Mouse (Mus musculus) CH12.LX (cell line): ENCODE measurements around the gene Amotl1. TPM values are rescaled to one million over a fixed set of nuclear protein-coding genes. Genes with fewer than 3 reads are reported as not detected.

Experiments
- DNase-seq: peaks from one replicate; pipeline ENCODE4 v3.0.0-alpha.2; 2013; ENCODE audit errors: extremely low read depth
- H3K27ac ChIP-seq: 2 replicates; pipeline ENCODE4 v1.5.1; 2012; ENCODE audit warnings: low read depth, mild to moderate bottlenecking, control low read depth, moderate library complexity; ENCODE audit not compliant: insufficient read depth
- H3K27me3 ChIP-seq: replicated peaks from 2 replicates; pipeline ENCODE3; 2012; ENCODE audit warnings: inconsistent platforms
- H3K36me3 ChIP-seq, 2 experiments: replicated peaks in 1 of 2; 2 replicates each; pipeline versions ENCODE3 to v1.6.1; 2012; ENCODE audit warnings: inconsistent platforms in 1 of 2, low read length in 1 of 2, mild to moderate bottlenecking in 1 of 2, mixed read lengths in 1 of 2, moderate library complexity in 1 of 2; ENCODE audit not compliant: control insufficient read depth in 1 of 2, insufficient read depth in 1 of 2
- H3K4me1 ChIP-seq, 2 experiments: 2 replicates each; pipeline ENCODE4 v1.6.1; 2012; ENCODE audit warnings: inconsistent platforms in 1 of 2, moderate library complexity in 1 of 2; ENCODE audit not compliant: insufficient read depth in 2 of 2, control insufficient read depth in 1 of 2
- H3K4me2 ChIP-seq: 2 replicates; pipeline ENCODE4 v1.6.1; 2012; ENCODE audit warnings: low read depth, mild to moderate bottlenecking, control low read depth; ENCODE audit not compliant: poor library complexity, insufficient read depth, severe bottlenecking
- H3K4me3 ChIP-seq, 3 experiments: fragments of 150-350 bp in 1 of 3; sonication (generic) in 1 of 3; replicated peaks in 1 of 3; 2 replicates each; pipeline versions ENCODE3 to v1.5.1; 2011 to 2012; ENCODE audit warnings: low read depth in 2 of 3, low read length in 2 of 3, mild to moderate bottlenecking in 2 of 3, moderate library complexity in 2 of 3, control low read depth in 1 of 3, improper control_type of control experiment in 1 of 3, inconsistent platforms in 1 of 3, mixed read lengths in 1 of 3; ENCODE audit not compliant: poor library complexity in 1 of 3
- H3K79me2 ChIP-seq: replicated peaks from 2 replicates; pipeline ENCODE4 v1.6.1; 2012; ENCODE audit warnings: mild to moderate bottlenecking, moderate library complexity; ENCODE audit not compliant: control insufficient read depth, poor library complexity, insufficient read depth, severe bottlenecking; ENCODE audit errors: extremely low read depth
- H3K9ac ChIP-seq: 2 replicates; pipeline ENCODE4 v1.6.1; 2012; ENCODE audit warnings: low read depth, mild to moderate bottlenecking, control low read depth, moderate library complexity; ENCODE audit not compliant: insufficient read depth
- H3K9me3 ChIP-seq: replicated peaks from 2 replicates; pipeline ENCODE3; 2012; ENCODE audit warnings: low read length, inconsistent platforms, mixed read lengths
- BHLHE40 ChIP-seq: IDR thresholded peaks from 2 replicates; pipeline ENCODE4 v1.6.1; 2011; ENCODE audit warnings: mild to moderate bottlenecking, low read depth, low read length, improper control_type of control experiment
- CHD1 ChIP-seq: IDR thresholded peaks from 2 replicates; pipeline ENCODE4 v1.6.1; 2012; ENCODE audit warnings: low read depth, low read length, improper control_type of control experiment, inconsistent platforms
- CHD2 ChIP-seq: IDR thresholded peaks from 2 replicates; pipeline ENCODE4 v1.6.1; 2011; ENCODE audit warnings: low read length, improper control_type of control experiment
- ELF1 ChIP-seq: IDR thresholded peaks from 2 replicates; pipeline ENCODE4 v1.6.1; 2014; ENCODE audit warnings: low read depth, mild to moderate bottlenecking, inconsistent platforms, low read length, improper control_type of control experiment
- EP300 ChIP-seq: IDR thresholded peaks from 2 replicates; pipeline ENCODE4 v1.6.1; 2011; ENCODE audit warnings: low read length, improper control_type of control experiment
- ETS1 ChIP-seq: conservative IDR thresholded peaks from 2 replicates; pipeline ENCODE4 v1.6.1; 2012; ENCODE audit warnings: low read depth, mild to moderate bottlenecking, inconsistent platforms, low read length, improper control_type of control experiment, moderate library complexity
- GABPA ChIP-seq: IDR thresholded peaks from 2 replicates; pipeline ENCODE4 v1.6.1; 2012; ENCODE audit warnings: low read depth, low read length, improper control_type of control experiment, inconsistent platforms; ENCODE audit not compliant: insufficient replicate concordance
- HCFC1 ChIP-seq: IDR thresholded peaks from 2 replicates; pipeline ENCODE4 v1.6.1; 2012; ENCODE audit warnings: low read depth, mild to moderate bottlenecking, inconsistent platforms, low read length, improper control_type of control experiment
- IRF4 ChIP-seq: IDR thresholded peaks from 2 replicates; pipeline ENCODE4 v1.6.1; 2014; ENCODE audit warnings: low read depth, mild to moderate bottlenecking, inconsistent platforms, low read length, improper control_type of control experiment
- JUN ChIP-seq: IDR thresholded peaks from 2 replicates; pipeline ENCODE4 v1.6.1; 2011; ENCODE audit warnings: low read depth, mild to moderate bottlenecking, low read length, improper control_type of control experiment, moderate library complexity; ENCODE audit not compliant: insufficient read depth
- KAT2A ChIP-seq: IDR thresholded peaks from 2 replicates; pipeline ENCODE4 v1.6.1; 2012; ENCODE audit warnings: low read length, improper control_type of control experiment, inconsistent platforms; ENCODE audit not compliant: insufficient replicate concordance
- MAZ ChIP-seq: IDR thresholded peaks from 2 replicates; pipeline ENCODE4 v1.6.1; 2012; ENCODE audit warnings: low read depth, mild to moderate bottlenecking, inconsistent platforms, low read length, improper control_type of control experiment, moderate library complexity
- MEF2A ChIP-seq: IDR thresholded peaks from 2 replicates; pipeline ENCODE4 v1.6.1; 2014; ENCODE audit warnings: low read depth, mild to moderate bottlenecking, inconsistent platforms, low read length, improper control_type of control experiment, borderline replicate concordance
- MYC ChIP-seq: IDR thresholded peaks from 2 replicates; pipeline ENCODE4 v1.6.1; 2011; ENCODE audit warnings: low read depth, mild to moderate bottlenecking, improper control_type of control experiment, low read length
- NELFE ChIP-seq: IDR thresholded peaks from 2 replicates; pipeline ENCODE4 v1.6.1; 2011; ENCODE audit warnings: low read depth, low read length, improper control_type of control experiment
- NRF1 ChIP-seq: IDR thresholded peaks from 2 replicates; pipeline ENCODE4 v1.6.1; 2014; ENCODE audit warnings: low read depth, mild to moderate bottlenecking, inconsistent platforms, low read length, improper control_type of control experiment, moderate library complexity
- POLR2A ChIP-seq: IDR thresholded peaks from 2 replicates; pipeline ENCODE4 v1.6.1; 2011; ENCODE audit warnings: low read depth, mild to moderate bottlenecking, improper control_type of control experiment, low read length
- POLR2AphosphoS2 ChIP-seq: IDR thresholded peaks from 2 replicates; pipeline ENCODE4 v1.6.1; 2011; ENCODE audit warnings: low read depth, low read length, improper control_type of control experiment
- TBP ChIP-seq: conservative IDR thresholded peaks from 2 replicates; pipeline ENCODE4 v1.6.1; 2011; ENCODE audit warnings: low read depth, low read length, improper control_type of control experiment
- TCF12 ChIP-seq: IDR thresholded peaks from 2 replicates; pipeline ENCODE4 v1.6.1; 2014; ENCODE audit warnings: low read depth, mild to moderate bottlenecking, inconsistent platforms, low read length, improper control_type of control experiment
- UBTF ChIP-seq: IDR thresholded peaks from 2 replicates; pipeline ENCODE4 v1.6.1; 2012; ENCODE audit warnings: low read depth, mild to moderate bottlenecking, inconsistent platforms, low read length, improper control_type of control experiment, moderate library complexity
- USF2 ChIP-seq: conservative IDR thresholded peaks from 2 replicates; pipeline ENCODE4 v1.6.1; 2011; ENCODE audit warnings: low read depth, low read length, improper control_type of control experiment
- ZC3H11A ChIP-seq: IDR thresholded peaks from 2 replicates; pipeline ENCODE4 v1.6.1; 2012; ENCODE audit warnings: low read depth, mild to moderate bottlenecking, inconsistent platforms, low read length, improper control_type of control experiment
- ZKSCAN1 ChIP-seq: IDR thresholded peaks from 2 replicates; pipeline ENCODE4 v1.6.1; 2012; ENCODE audit warnings: low read depth, inconsistent platforms, low read length, improper control_type of control experiment, borderline replicate concordance
- ZNF384 ChIP-seq: IDR thresholded peaks from 2 replicates; pipeline ENCODE4 v1.6.1; 2012; ENCODE audit warnings: low read depth, low read length, improper control_type of control experiment, inconsistent platforms
- dilution Hi-C: fragments of 300-500 bp; cut with MboI; formaldehyde crosslinking; loops from 2 replicates; pipeline ENCODE4 v1.14.3; 2020; ENCODE audit warnings: low sequenced_read_pairs; ENCODE audit not compliant: extremely low pct_unique_long_range_greater_than_20kb, extremely low pct_ligation_motif_present
- in situ Hi-C: fragments of 300-500 bp; cut with MboI; formaldehyde crosslinking; loops from 3 replicates; pipeline ENCODE4 v1.14.3; 2019; ENCODE audit warnings: low sequenced_read_pairs, low pct_ligation_motif_present, low pct_unique_long_range_greater_than_20kb, mixed read lengths
- polyA plus RNA-seq: library from polyadenylated mRNA; unstranded; fragments of >175 nt; gene quantifications from 2 replicates; pipeline ENCODE4 v1.2.1, GENCODE M21; 2012; ENCODE audit warnings: low read depth; ENCODE audit not compliant: insufficient read length
- total RNA-seq, 2 experiments: library from RNA; depleted of rRNA; stranded (reverse); fragments of 300-350 nt in 1 of 2; fragments of >200 nt in 1 of 2; gene quantifications; 2 replicates each; pipeline ENCODE4 v1.2.3; 2012 to 2014

Amotl1 gene
- total and polyA plus RNA-seq, 3 experiments, result 0.93 to 2.7 (median 1.2) TPM

DNA sequence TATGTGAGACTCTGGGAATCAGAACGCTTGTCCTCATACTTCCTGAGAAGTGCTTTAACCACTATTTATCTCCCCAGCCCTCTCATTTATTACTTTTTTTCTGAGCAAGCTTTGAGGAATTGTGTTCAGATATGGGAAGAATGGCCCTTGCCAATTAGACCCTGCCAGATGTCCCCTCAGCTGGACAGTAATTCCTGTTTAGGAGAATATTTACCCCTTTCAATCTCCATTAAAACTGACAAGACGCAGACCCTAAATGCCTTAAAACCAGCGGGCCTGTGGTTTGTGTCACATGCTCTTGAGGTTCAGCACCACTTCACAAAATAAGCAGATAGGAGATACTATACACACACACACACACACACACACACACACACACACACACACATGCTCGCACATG lies 39.5 kb upstream of the Amotl1 start:
- Histone ChIP-seq H3K9ac (no peak overlapping the region), H3K36me3 (no peaks in the 10 kb centered on the region), H3K4me2 (no peak overlapping the region), H3K79me2 (no peaks in the 10 kb centered on the region), H3K9me3 (no peaks in the 10 kb centered on the region), H3K27me3 (no peaks in the 10 kb centered on the region), H3K4me3 (no peak overlapping the region), H3K27ac (no peak overlapping the region), H3K4me1 (no peaks in the 10 kb centered on the region)
- in situ Hi-C loops (loop anchor here (5.0 to 25.0 kb wide), 2 partner anchors 162 to 797 kb away; no protein-coding TSS in a partner anchor), dilution Hi-C loops (no loop called here)
- TF ChIP-seq BHLHE40 (no peak), ETS1 (no peak), JUN (no peak), UBTF (no peak), ZKSCAN1 (no peak), IRF4 (no peak)
- DNase-seq, result no peak

DNA sequence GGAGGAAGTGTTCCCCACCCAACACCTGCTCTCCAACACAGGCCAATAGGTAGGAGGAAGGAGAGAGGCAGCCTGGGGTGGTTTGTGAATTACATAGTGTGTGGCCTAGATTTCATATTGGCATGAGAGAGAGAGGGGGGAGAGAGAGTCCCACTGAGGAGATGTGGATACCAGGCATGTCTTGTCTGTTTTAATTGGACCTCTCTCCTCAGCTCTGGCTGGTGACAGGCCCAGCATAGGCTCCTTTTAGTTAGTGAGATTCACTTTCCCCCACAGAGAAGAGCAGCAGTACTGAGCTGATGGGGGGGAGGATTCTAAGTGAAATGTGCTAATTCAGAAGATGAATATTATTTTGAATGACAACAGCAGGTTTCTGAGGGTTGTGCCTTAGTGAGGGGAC lies 37.9 kb upstream of the Amotl1 start:
- in situ Hi-C loops (loop anchor here (5.0 to 25.0 kb wide), 2 partner anchors 160 to 795 kb away; no protein-coding TSS in a partner anchor), dilution Hi-C loops (no loop called here)
- H3K4me1 ChIP-seq, result no peaks in the 10 kb centered on the region
- no peaks in the 10 kb centered on the region for H3K27me3 ChIP-seq
- H3K27ac ChIP-seq, result no peak overlapping the region
- H3K36me3 ChIP-seq, result no peaks in the 10 kb centered on the region
- no peak for DNase-seq
- no peaks in the 10 kb centered on the region for H3K79me2 ChIP-seq
- H3K9ac ChIP-seq, result no peak overlapping the region
- H3K9me3 ChIP-seq, result no peaks in the 10 kb centered on the region
- no peak overlapping the region for H3K4me2 ChIP-seq
- no peak for TF ChIP-seq MYC
- TF ChIP-seq ZC3H11A, result no peak
- no peak for TF ChIP-seq EP300
- TF ChIP-seq CHD1, result no peak
- no peak for TF ChIP-seq POLR2AphosphoS2
- no peak for TF ChIP-seq NRF1
- TF ChIP-seq TBP, result no peak
- no peak for TF ChIP-seq USF2
- no peak overlapping the region for H3K4me3 ChIP-seq

GRCm38 (mm10) chr9:14680584-14680983 lies 35.7 kb upstream of the Amotl1 start:
- Histone ChIP-seq H3K36me3 (no peaks in the 10 kb centered on the region), H3K27ac (no peak overlapping the region), H3K9ac (no peak overlapping the region), H3K79me2 (no peaks in the 10 kb centered on the region), H3K27me3 (no peaks in the 10 kb centered on the region), H3K4me1 (no peaks in the 10 kb centered on the region), H3K4me2 (no peak overlapping the region), H3K9me3 (no peaks in the 10 kb centered on the region), H3K4me3 (no peak overlapping the region)
- no peak for TF ChIP-seq ZKSCAN1
- no peak for TF ChIP-seq POLR2AphosphoS2
- no peak for TF ChIP-seq POLR2A
- no peak for TF ChIP-seq ELF1
- no peak for TF ChIP-seq TBP
- TF ChIP-seq TCF12, result no peak
- no peak for TF ChIP-seq MAZ
- no peak for TF ChIP-seq NELFE
- no peak for TF ChIP-seq EP300
- TF ChIP-seq KAT2A, result no peak
- no peak for TF ChIP-seq MEF2A
- TF ChIP-seq HCFC1, result no peak
- no peak for TF ChIP-seq IRF4
- TF ChIP-seq MYC, result no peak
- TF ChIP-seq CHD2, result no peak
- TF ChIP-seq GABPA, result no peak
- no peak for TF ChIP-seq ZNF384
- dilution Hi-C loops, result no loop called here
- in situ Hi-C loops, result loop anchor here (5.0 to 25.0 kb wide), 2 partner anchors 158 to 793 kb away; no protein-coding TSS in a partner anchor
- DNase-seq, result no peak
